Mouse (Mus musculus): ENCODE data around the gene Cyp4f18. TPM values are rescaled to one million over a fixed set of nuclear protein-coding genes. Genes with fewer than 3 reads are reported as not detected.
"Not testable (repeated sequence)": the region's sequence is repeated elsewhere in the genome, so short reads cannot be mapped to it uniquely, and the experiment has no call there.

Gene Cyp4f18
- polyA plus RNA-seq, 1 experiment from 2014 or later = 1.9 TPM

GRCm38 (mm10) chr8:72013506-72014228, 4.2 kb upstream of the Cyp4f18 start:
- H3K9ac ChIP-seq (replicated peaks; ENCODE audit: low read length); H3K36me3 ChIP-seq (ENCODE audit: insufficient read depth, low read length); H3K4me2 ChIP-seq (replicated peaks; ENCODE audit: low read depth, low read length); ATAC-seq (ENCODE audit: low FRiP score, low TSS enrichment); H3K27me3 ChIP-seq (ENCODE audit: insufficient read depth, low read length); H3K4me3 ChIP-seq (ENCODE audit: low read length); H3K27ac ChIP-seq (ENCODE audit: low read length); H3K4me1 ChIP-seq (ENCODE audit: insufficient read depth, low read length); H3K9me3 ChIP-seq (ENCODE audit: low read length): not testable (repeated sequence)
- 63% methylated on average over 6 of the region's 6 CpGs for WGBS

DNA sequence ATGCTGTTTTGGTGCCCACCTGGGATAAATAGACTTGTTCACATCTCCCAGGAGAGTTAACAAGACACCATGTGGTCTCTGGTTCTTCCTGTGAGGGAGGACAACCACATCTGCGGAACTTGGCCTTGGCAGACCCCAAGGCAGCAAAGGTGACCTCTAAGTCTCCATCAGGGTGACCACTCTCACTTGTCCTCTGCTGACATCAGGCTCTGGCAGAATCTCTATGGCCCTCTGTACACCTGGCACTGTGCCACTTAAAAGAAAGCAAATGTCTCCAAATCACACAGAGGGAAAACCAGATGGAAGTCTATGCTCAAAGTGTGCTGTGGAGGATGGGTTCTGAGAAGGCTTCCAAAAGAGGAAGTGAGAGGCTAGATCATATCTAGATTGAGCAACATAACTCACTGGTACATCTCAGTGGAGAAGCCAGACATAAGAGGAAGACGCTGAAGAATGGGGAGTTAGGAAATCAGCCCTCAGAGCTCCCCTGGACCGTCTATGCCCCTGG, 1.2 kb downstream of the Cyp4f18 start:
- no peaks in the 10 kb centered on the region for H3K4me1 ChIP-seq (ENCODE audit: insufficient read depth, low read length)
- no peaks in the 10 kb centered on the region for H3K9me3 ChIP-seq (ENCODE audit: low read length)
- H3K27ac ChIP-seq (ENCODE audit: low read length) = no peak overlapping the region
- H3K9ac ChIP-seq (replicated peaks; ENCODE audit: low read length) = no peak overlapping the region
- no peaks in the 10 kb centered on the region for H3K36me3 ChIP-seq (ENCODE audit: insufficient read depth, low read length)
- no peak overlapping the region for H3K4me3 ChIP-seq (ENCODE audit: low read length)
- WGBS = 51% methylated on average over 3 of the region's 3 CpGs
- H3K4me2 ChIP-seq (replicated peaks; ENCODE audit: low read depth, low read length) = no peak overlapping the region
- ATAC-seq (ENCODE audit: low FRiP score, low TSS enrichment) = no peak
- no peaks in the 10 kb centered on the region for H3K27me3 ChIP-seq (ENCODE audit: insufficient read depth, low read length)

DNA sequence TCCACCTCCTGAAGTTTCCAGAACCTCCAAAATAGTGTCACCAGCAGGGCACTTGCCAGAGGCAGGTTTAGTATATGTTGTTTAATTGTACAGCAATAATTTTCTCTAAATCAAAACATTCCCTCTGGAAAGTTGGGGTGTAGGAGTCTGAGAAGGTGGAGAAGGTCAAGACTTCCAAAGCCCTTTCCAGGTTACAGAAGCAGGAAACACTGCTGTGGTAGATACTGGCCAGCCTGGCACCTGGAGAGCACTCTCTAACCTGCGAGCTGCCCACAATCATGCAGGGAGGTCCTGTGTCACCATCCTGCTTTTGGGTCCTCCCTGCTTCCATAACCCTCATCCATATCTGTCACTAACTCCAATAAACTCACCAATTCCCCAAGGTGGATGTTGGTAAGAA, 2.7 kb downstream of the Cyp4f18 start:
- no peak for ATAC-seq (ENCODE audit: low FRiP score, low TSS enrichment)
- no peaks in the 10 kb centered on the region for H3K36me3 ChIP-seq (ENCODE audit: insufficient read depth, low read length)
- 85% methylated on average over 1 of the region's 1 CpGs for WGBS

GRCm38 (mm10) chr8:72005912-72006311, 3.5 kb downstream of the Cyp4f18 start:
- no peaks in the 10 kb centered on the region for H3K4me1 ChIP-seq (ENCODE audit: insufficient read depth, low read length)
- ATAC-seq (ENCODE audit: low FRiP score, low TSS enrichment) = no peak
- no peak overlapping the region for H3K27ac ChIP-seq (ENCODE audit: low read length)
- H3K27me3 ChIP-seq (ENCODE audit: insufficient read depth, low read length) = no peaks in the 10 kb centered on the region
- no peaks in the 10 kb centered on the region for H3K36me3 ChIP-seq (ENCODE audit: insufficient read depth, low read length)
- no peak overlapping the region for H3K4me2 ChIP-seq (replicated peaks; ENCODE audit: low read depth, low read length)
- 86% methylated on average over 3 of the region's 3 CpGs for WGBS
- no peaks in the 10 kb centered on the region for H3K9me3 ChIP-seq (ENCODE audit: low read length)
- H3K9ac ChIP-seq (replicated peaks; ENCODE audit: low read length) = no peak overlapping the region
- H3K4me3 ChIP-seq (ENCODE audit: low read length) = no peak overlapping the region

More for the DNA sequence above, 2.7 kb downstream of the Cyp4f18 start:
- Histone ChIP-seq H3K27ac (ENCODE audit: low read length) (no peak overlapping the region), H3K4me1 (ENCODE audit: insufficient read depth, low read length) (no peaks in the 10 kb centered on the region), H3K9ac (replicated peaks; ENCODE audit: low read length) (no peak overlapping the region), H3K27me3 (ENCODE audit: insufficient read depth, low read length) (no peaks in the 10 kb centered on the region), H3K9me3 (ENCODE audit: low read length) (no peaks in the 10 kb centered on the region), H3K4me2 (replicated peaks; ENCODE audit: low read depth, low read length) (no peak overlapping the region), H3K4me3 (ENCODE audit: low read length) (no peak overlapping the region)

DNA sequence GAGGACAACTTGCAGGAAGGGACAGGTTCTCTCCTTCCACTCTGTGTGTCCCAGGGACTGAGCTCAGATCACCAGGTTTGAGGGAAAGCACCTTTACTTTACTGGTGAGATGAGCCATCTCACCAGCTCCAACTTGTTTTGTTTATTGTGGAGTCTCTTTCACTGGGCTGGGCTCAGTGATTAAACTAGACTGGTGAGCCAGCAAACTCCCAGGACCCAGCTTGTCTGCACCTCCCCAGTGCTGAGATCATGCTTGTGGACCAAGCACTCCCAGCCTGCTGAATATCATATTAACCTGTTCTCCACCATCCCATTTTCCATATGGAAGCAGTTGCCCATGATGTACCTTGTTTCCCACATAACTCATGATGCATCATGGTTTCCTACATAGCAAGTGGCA, 6.5 kb downstream of the Cyp4f18 start:
- H3K4me1 ChIP-seq (ENCODE audit: insufficient read depth, low read length) = no peaks in the 10 kb centered on the region
- no peaks in the 10 kb centered on the region for H3K9me3 ChIP-seq (ENCODE audit: low read length)
- no peak overlapping the region for H3K9ac ChIP-seq (replicated peaks; ENCODE audit: low read length)
- no peak overlapping the region for H3K4me2 ChIP-seq (replicated peaks; ENCODE audit: low read depth, low read length)
- H3K36me3 ChIP-seq (ENCODE audit: insufficient read depth, low read length) = no peaks in the 10 kb centered on the region
- H3K27me3 ChIP-seq (ENCODE audit: insufficient read depth, low read length) = no peaks in the 10 kb centered on the region
- H3K4me3 ChIP-seq (ENCODE audit: low read length) = no peak overlapping the region
- no peak overlapping the region for H3K27ac ChIP-seq (ENCODE audit: low read length)
- no peak for ATAC-seq (ENCODE audit: low FRiP score, low TSS enrichment)

DNA sequence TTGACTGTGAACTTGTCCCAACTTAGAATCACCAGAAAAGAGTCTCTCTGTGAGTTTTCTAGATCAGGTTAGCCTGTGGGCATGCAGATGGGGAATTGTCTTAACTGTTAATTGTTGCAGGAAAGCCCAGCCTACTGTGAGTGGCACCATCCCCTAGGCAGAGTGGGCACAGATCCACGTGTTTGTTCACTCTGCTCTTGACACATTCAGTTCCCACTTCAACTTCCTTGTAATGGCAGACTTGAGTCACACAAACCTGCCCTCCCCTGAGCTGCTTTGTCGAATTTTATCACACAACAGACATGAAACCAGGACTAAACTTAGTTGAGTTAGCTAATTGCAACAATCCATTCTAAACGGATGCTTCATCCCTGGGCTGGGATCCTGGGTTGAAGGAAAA, 9.2 kb downstream of the Cyp4f18 start:
- Histone ChIP-seq H3K36me3 (ENCODE audit: insufficient read depth, low read length) (no peaks in the 10 kb centered on the region), H3K4me3 (ENCODE audit: low read length) (no peak overlapping the region), H3K9me3 (ENCODE audit: low read length) (no peaks in the 10 kb centered on the region), H3K9ac (replicated peaks; ENCODE audit: low read length) (no peak overlapping the region), H3K27me3 (ENCODE audit: insufficient read depth, low read length) (no peaks in the 10 kb centered on the region), H3K4me2 (replicated peaks; ENCODE audit: low read depth, low read length) (no peak overlapping the region), H3K27ac (ENCODE audit: low read length) (no peak overlapping the region), H3K4me1 (ENCODE audit: insufficient read depth, low read length) (no peaks in the 10 kb centered on the region)
- no peak for ATAC-seq (ENCODE audit: low FRiP score, low TSS enrichment)
- 73% methylated on average over 3 of the region's 3 CpGs for WGBS

DNA sequence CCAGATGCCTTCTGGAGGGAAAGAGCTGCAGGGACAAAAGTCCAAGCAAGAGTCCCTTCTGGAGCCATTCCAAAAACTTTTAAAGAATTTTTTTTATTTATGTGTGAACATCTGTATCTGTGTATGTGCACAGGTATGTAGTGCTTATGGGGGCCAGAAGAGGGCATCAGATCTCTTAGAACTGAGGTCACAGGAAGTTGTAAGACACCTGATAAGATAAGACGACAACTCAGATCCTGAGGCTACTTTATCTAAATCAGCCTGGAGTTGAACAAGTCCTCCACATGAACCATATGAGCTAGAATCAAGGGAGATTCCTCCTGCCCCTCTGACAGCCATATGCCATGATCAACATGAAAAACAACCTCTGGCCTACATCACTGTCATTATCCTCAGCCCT, 10.0 kb downstream of the Cyp4f18 start:
- no peak for ATAC-seq (ENCODE audit: low FRiP score, low TSS enrichment)
- Histone ChIP-seq H3K4me3 (ENCODE audit: low read length) (no peak overlapping the region), H3K4me2 (replicated peaks; ENCODE audit: low read depth, low read length) (no peak overlapping the region), H3K27me3 (ENCODE audit: insufficient read depth, low read length) (no peaks in the 10 kb centered on the region), H3K27ac (ENCODE audit: low read length) (no peak overlapping the region), H3K4me1 (ENCODE audit: insufficient read depth, low read length) (no peaks in the 10 kb centered on the region), H3K9me3 (ENCODE audit: low read length) (no peaks in the 10 kb centered on the region), H3K9ac (replicated peaks; ENCODE audit: low read length) (no peak overlapping the region), H3K36me3 (ENCODE audit: insufficient read depth, low read length) (no peaks in the 10 kb centered on the region)
- WGBS = 89% methylated on average over 1 of the region's 1 CpGs

DNA sequence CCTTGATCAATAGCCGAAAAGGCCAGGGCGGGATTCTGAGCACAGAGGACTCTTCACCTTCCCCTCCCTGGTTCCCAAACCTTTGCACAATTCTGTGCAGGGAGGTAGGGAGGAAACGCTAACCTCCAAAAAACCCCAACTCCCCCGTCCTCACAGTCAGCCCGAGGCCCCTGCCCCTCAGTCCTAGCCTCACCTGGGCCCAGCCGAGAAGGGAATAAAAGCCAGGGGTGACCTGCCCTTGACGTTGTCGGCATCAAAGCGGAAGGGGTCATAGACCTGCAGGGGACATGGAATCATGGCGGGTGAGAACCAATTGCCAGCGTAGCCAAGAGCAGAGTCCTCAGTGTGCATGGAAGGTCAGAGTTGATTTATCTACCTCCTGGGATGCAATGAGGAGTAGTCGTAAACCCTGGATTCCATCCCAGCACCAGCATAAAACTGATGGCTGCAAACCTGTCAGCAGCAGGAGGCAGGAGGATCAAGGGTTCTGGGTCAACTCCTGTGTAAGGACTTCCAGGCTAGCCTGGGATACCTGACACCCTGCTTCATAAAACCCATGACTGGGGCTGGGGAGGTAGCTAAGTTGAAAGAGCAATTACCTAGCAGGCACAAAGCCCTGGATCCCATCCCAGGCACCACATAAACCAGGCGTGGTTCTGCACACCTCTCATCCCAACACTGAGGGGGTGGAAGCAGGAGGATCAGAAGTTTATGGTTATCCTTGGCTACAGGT, 20.4 kb downstream of the Cyp4f18 start:
- Histone ChIP-seq H3K4me2 (replicated peaks; ENCODE audit: low read depth, low read length) (peak overlapping the region; percentile 76), H3K36me3 (ENCODE audit: insufficient read depth, low read length) (no peaks in the 10 kb centered on the region), H3K4me1 (ENCODE audit: insufficient read depth, low read length) (0 out of 2 replicates have a peak, but pooled peaks cover 3% of the 10 kb centered on the region), H3K27me3 (ENCODE audit: insufficient read depth, low read length) (no peaks in the 10 kb centered on the region), H3K9me3 (ENCODE audit: low read length) (no peaks in the 10 kb centered on the region), H3K4me3 (ENCODE audit: low read length) (peak overlapping the region; percentile 55), H3K9ac (replicated peaks; ENCODE audit: low read length) (peak overlapping the region; percentile 71), H3K27ac (ENCODE audit: low read length) (0 out of 2 replicates have a peak overlapping the region, but pooled peaks have one; percentile 1)
- WGBS = 14% methylated on average over 13 of the region's 13 CpGs
- ATAC-seq (ENCODE audit: low FRiP score, low TSS enrichment) = peak; percentile 72

- peak; percentile 87 for ATAC-seq (ENCODE audit: low FRiP score, low TSS enrichment)
- H3K4me2 ChIP-seq (replicated peaks; ENCODE audit: low read depth, low read length) = peak overlapping the region; percentile 76
- H3K9ac ChIP-seq (replicated peaks; ENCODE audit: low read length) = peak overlapping the region; percentile 71
- no peaks in the 10 kb centered on the region for H3K27me3 ChIP-seq (ENCODE audit: insufficient read depth, low read length)
- 0 out of 2 replicates have a peak overlapping the region, but pooled peaks have one; percentile 1 for H3K27ac ChIP-seq (ENCODE audit: low read length)
- no peaks in the 10 kb centered on the region for H3K9me3 ChIP-seq (ENCODE audit: low read length)
- H3K36me3 ChIP-seq (ENCODE audit: insufficient read depth, low read length) = no peaks in the 10 kb centered on the region
- H3K4me3 ChIP-seq (ENCODE audit: low read length) = peak overlapping the region; percentile 55
- 8% methylated on average over 24 of the region's 24 CpGs for whole genome bisulfite sequencing
- 0 out of 2 replicates have a peak, but pooled peaks cover 3% of the 10 kb centered on the region for H3K4me1 ChIP-seq (ENCODE audit: insufficient read depth, low read length)
These were observed 21.1 kb downstream of the Cyp4f18 start for GRCm38 (mm10) chr8:71988110-71988866.

All from kidney, embryonic 16.5 days (tissue).